Mouse (Mus musculus): ENCODE data around the gene Syt1.

Gene Syt1

GRCm38 (mm10) chr10:108517076-108517475 is 493.7 kb downstream of the Syt1 start:
- no peak for DNase-seq (ENCODE audit: low spot score)

- DNase-seq (ENCODE audit: low spot score), result no peak
Observed at GRCm38 (mm10) chr10:108514671-108515070, 496.1 kb downstream of the Syt1 start.

GRCm38 (mm10) chr10:108509579-108509978 is 501.2 kb downstream of the Syt1 start:
- DNase-seq (ENCODE audit: low spot score), result no peak

GRCm38 (mm10) chr10:108506917-108507316 is 503.9 kb downstream of the Syt1 start:
- no peak for DNase-seq (ENCODE audit: low spot score)

- DNase-seq (ENCODE audit: low spot score), result no peak
Observed at GRCm38 (mm10) chr10:108504925-108505324, 505.9 kb downstream of the Syt1 start.

- DNase-seq (ENCODE audit: low spot score), result no peak
Observed at GRCm38 (mm10) chr10:108504128-108504870, 506.5 kb downstream of the Syt1 start.

- peak; percentile 21 for DNase-seq (ENCODE audit: low spot score)
Observed at GRCm38 (mm10) chr10:108490231-108490630, 520.6 kb downstream of the Syt1 start.

- DNase-seq (ENCODE audit: low spot score), result no peak
Observed at GRCm38 (mm10) chr10:108483991-108484390, 526.8 kb downstream of the Syt1 start.

- no peak for DNase-seq (ENCODE audit: low spot score)
Observed at GRCm38 (mm10) chr10:108480146-108480850, 530.5 kb downstream of the Syt1 start.

GRCm38 (mm10) chr10:108470319-108470955 is 540.3 kb downstream of the Syt1 start:
- no peak for DNase-seq (ENCODE audit: low spot score)

- DNase-seq (ENCODE audit: low spot score), result no peak
Observed at GRCm38 (mm10) chr10:108466539-108466938, 544.2 kb downstream of the Syt1 start.

- DNase-seq (ENCODE audit: low spot score), result no peak
Observed at GRCm38 (mm10) chr10:108461862-108462261, 548.9 kb downstream of the Syt1 start.

GRCm38 (mm10) chr10:108457054-108457453 is 553.7 kb downstream of the Syt1 start:
- no peak for DNase-seq (ENCODE audit: low spot score)

- no peak for DNase-seq (ENCODE audit: low spot score)
Observed at GRCm38 (mm10) chr10:108455883-108456282, 554.9 kb downstream of the Syt1 start.

GRCm38 (mm10) chr10:108455204-108455603 is 555.6 kb downstream of the Syt1 start:
- no peak for DNase-seq (ENCODE audit: low spot score)

- DNase-seq (ENCODE audit: low spot score), result no peak
Observed at GRCm38 (mm10) chr10:108454691-108455117, 556.1 kb downstream of the Syt1 start.

- DNase-seq (ENCODE audit: low spot score), result peak; percentile 30
Observed at GRCm38 (mm10) chr10:108453561-108453960, 557.2 kb downstream of the Syt1 start.

GRCm38 (mm10) chr10:108452421-108452820 is 558.4 kb downstream of the Syt1 start:
- no peak for DNase-seq (ENCODE audit: low spot score)

- no peak for DNase-seq (ENCODE audit: low spot score)
Observed at GRCm38 (mm10) chr10:108451516-108451915, 559.3 kb downstream of the Syt1 start.

- no peak for DNase-seq (ENCODE audit: low spot score)
Observed at GRCm38 (mm10) chr10:108450401-108450800, 560.4 kb downstream of the Syt1 start.

GRCm38 (mm10) chr10:108448421-108448820 is 562.4 kb downstream of the Syt1 start:
- no peak for DNase-seq (ENCODE audit: low spot score)
